Comparison of ENCODE assay signal across 9 mouse cellular contexts in genomic region chr14:46885891-46886301, GRCm38 (mm10). TPM values are rescaled to one million over a fixed set of nuclear protein-coding genes. Genes with fewer than 3 reads are reported as not detected.
DNase-seq lines count a peak whose midpoint lies in the region; ATAC-seq and TF ChIP-seq lines count a peak whose summit lies in the region.
"Had no signal": no experiment of that assay in that cellular context is flagged by ENCODE, and none has a peak within 500 bp of the region (broad histone marks: within the 10 kb centered on the region; RNA-seq: fewer than 3 reads in every experiment).

No protein-coding gene starts in this region.

- no peak for TF ChIP-seq CTCF in lung, embryonic 14.5 days (IDR thresholded peaks at IDR 0.05; ENCODE audit: low read depth)

- peaks cover 5% of the 10 kb centered on the region; the same call in 1 of the 2 replicates for H3K36me3 ChIP-seq in embryonic facial prominence, embryonic 12.5 days
- peaks cover 5% of the 10 kb centered on the region for H3K36me3 ChIP-seq in heart, embryonic 11.5 days (ENCODE audit: control insufficient read depth, insufficient read depth, low read length)
- peaks cover 6% of the 10 kb centered on the region for H3K36me3 ChIP-seq in lung, embryonic 14.5 days (ENCODE audit: insufficient read depth)

- peak overlapping the region; percentile 93; the same call in 1 of the 2 replicates for H3K27ac ChIP-seq in embryonic facial prominence, embryonic 12.5 days
- peak overlapping the region; percentile 97 for H3K27ac ChIP-seq in heart, embryonic 11.5 days (ENCODE audit: low read depth, low read length)
- peak overlapping the region; percentile 81 for H3K27ac ChIP-seq in lung, embryonic 14.5 days (ENCODE audit: low read depth)

- peak overlapping the region; percentile 92 for H3K4me2 ChIP-seq in embryonic facial prominence, embryonic 12.5 days (replicated peaks)
- H3K4me2 ChIP-seq in heart, embryonic 11.5 days, result peak overlapping the region; percentile 90
- peak overlapping the region; percentile 98 for H3K4me2 ChIP-seq in lung, embryonic 14.5 days

- H3K27me3 ChIP-seq in embryonic facial prominence, embryonic 12.5 days, result no peaks in the 10 kb centered on the region
- 0 out of 2 replicates have a peak, but pooled peaks cover 2% of the 10 kb centered on the region for H3K27me3 ChIP-seq in heart, embryonic 11.5 days (ENCODE audit: control insufficient read depth, insufficient read depth, low read length)
- no peaks in the 10 kb centered on the region for H3K27me3 ChIP-seq in lung, embryonic 14.5 days (ENCODE audit: insufficient read depth, low read length)
- H3K27me3 ChIP-seq: Patski had no signal

- no peak for ATAC-seq in embryonic facial prominence, embryonic 12.5 days (ENCODE audit: insufficient number of reproducible peaks, insufficient read depth, low FRiP score, low TSS enrichment)
- peak; percentile 46; the same call in 1 of the 2 replicates for ATAC-seq in heart, embryonic 11.5 days (replicated peaks; ENCODE audit: insufficient number of reproducible peaks, low FRiP score, low TSS enrichment)
- peak; percentile 39 for ATAC-seq in lung, embryonic 14.5 days (ENCODE audit: insufficient read depth)
- ATAC-seq: Patski had no signal

- DNase-seq in ovary, postnatal 36 days (ENCODE audit: low spot score), result peak; percentile 11
- no peak for DNase-seq in ovary, adult 18-20 months (ENCODE audit: low spot score)
- DNase-seq in kidney, adult 8-10 months, result peak; percentile 14 to 15
- peak; percentile 81 for DNase-seq in lung, embryonic 14.5 days
- peak; percentile 10 for DNase-seq in right cerebral cortex, postnatal 25 days
- DNase-seq in frontal cortex, adult 2 months (ENCODE audit: extremely low spot score in 1 of 2, low spot score in 1 of 2), result no peak

- peak overlapping the region; percentile 72 for H3K4me3 ChIP-seq in embryonic facial prominence, embryonic 12.5 days
- peak overlapping the region; percentile 80 for H3K4me3 ChIP-seq in heart, embryonic 11.5 days (ENCODE audit: low read depth, low read length)
- peak overlapping the region; percentile 71 for H3K4me3 ChIP-seq in lung, embryonic 14.5 days (ENCODE audit: low read depth, low read length)

- 9% methylated on average over 5 of the region's 5 CpGs for WGBS in embryonic facial prominence, embryonic 12.5 days
- 8% methylated on average over 5 of the region's 5 CpGs for WGBS in heart, embryonic 11.5 days (ENCODE audit: insufficient replicate concordance)
- WGBS in lung, embryonic 14.5 days, result 9% methylated on average over 5 of the region's 5 CpGs

- H3K9me3 ChIP-seq in embryonic facial prominence, embryonic 12.5 days, result no peaks in the 10 kb centered on the region
- no peaks in the 10 kb centered on the region for H3K9me3 ChIP-seq in heart, embryonic 11.5 days (replicated peaks; ENCODE audit: control insufficient read depth, low read length)
- H3K9me3 ChIP-seq in lung, embryonic 14.5 days (ENCODE audit: low read depth, low read length), result no peaks in the 10 kb centered on the region

- H3K9ac ChIP-seq in embryonic facial prominence, embryonic 12.5 days, result peak overlapping the region; percentile 83; the same call in 1 of the 2 replicates
- H3K9ac ChIP-seq in heart, embryonic 11.5 days (ENCODE audit: low read depth, low read length), result peak overlapping the region; percentile 91
- peak overlapping the region; percentile 67 for H3K9ac ChIP-seq in lung, embryonic 14.5 days

- H3K4me1 ChIP-seq in embryonic facial prominence, embryonic 12.5 days, result peaks cover 16% of the 10 kb centered on the region
- peaks cover 19% of the 10 kb centered on the region for H3K4me1 ChIP-seq in heart, embryonic 11.5 days (ENCODE audit: control insufficient read depth, insufficient read depth, low read length)
- peaks cover 8% of the 10 kb centered on the region for H3K4me1 ChIP-seq in lung, embryonic 14.5 days (ENCODE audit: insufficient read depth)

RNA-seq across cellular contexts. Expression of gene Samd4, which starts 3.2 kb away (rescaled TPM):
- polyA plus RNA-seq in embryonic facial prominence, embryonic 12.5 days (2016; fragmentation: Nextera tagmentation; extraction: Ambion mirVana), result 9.1 and 10.7 TPM in 2 replicates
- polyA plus RNA-seq in heart, embryonic 11.5 days (2014; fragmentation: Nextera tagmentation; extraction: Ambion mirVana), result 8.9 and 13.1 TPM in 2 replicates
- polyA plus RNA-seq in lung, embryonic 14.5 days (2014; fragmentation: Nextera tagmentation; extraction: Ambion mirVana), result 3.8 and 4.6 TPM in 2 replicates
- polyA plus RNA-seq in frontal cortex, adult 2 months (2012; rRNA removed), result 12.7 and 13.3 TPM in 2 replicates

RNA-seq across cellular contexts. Expression of gene Cgrrf1, which starts 54.0 kb away (rescaled TPM):
- 24.8 and 26.5 TPM in 2 replicates for polyA plus RNA-seq in embryonic facial prominence, embryonic 12.5 days (2016; fragmentation: Nextera tagmentation; extraction: Ambion mirVana)
- polyA plus RNA-seq in heart, embryonic 11.5 days (2014; fragmentation: Nextera tagmentation; extraction: Ambion mirVana), result 26.9 and 29.0 TPM in 2 replicates
- 42.6 and 43.9 TPM in 2 replicates for polyA plus RNA-seq in lung, embryonic 14.5 days (2014; fragmentation: Nextera tagmentation; extraction: Ambion mirVana)
- 33.4 and 38.2 TPM in 2 replicates for polyA plus RNA-seq in frontal cortex, adult 2 months (2012; rRNA removed)

Comparison
In these comparisons a context has a peak if more than half of its experiments do, and no peak if none do; other contexts are left out.
1. DNase-seq: peak in ovary, postnatal 36 days (single experiment), kidney, adult 8-10 months (2 of 2), lung, embryonic 14.5 days (single experiment) and right cerebral cortex, postnatal 25 days (single experiment); none in ovary, adult 18-20 months (single experiment) and frontal cortex, adult 2 months (0 of 2).
2. Peak in every context shown above with its lines, with median percentiles within 50 percentile points of each other: H3K27ac ChIP-seq, H3K4me2 ChIP-seq, H3K4me3 ChIP-seq and H3K9ac ChIP-seq.